Mouse (Mus musculus) inflammation-experienced regulatory T-cells, adult 6 months (primary cell): ENCODE data around the gene Sp2. TPM values are rescaled to one million over a fixed set of nuclear protein-coding genes. Genes with fewer than 3 reads are reported as not detected.

Source experiments
- ATAC-seq: one replicate; pipeline ENCODE4 v1.8.0; 2017
- polyA plus RNA-seq, 3 experiments: library from polyadenylated mRNA; unstranded; fragments of 100-300 nt; shearing (Covaris generic); gene quantifications; one replicate each; pipeline ENCODE4 v1.2.1; 2017

Sp2 gene
- polyA plus RNA-seq, 3 experiments from 2014 or later = 20.4 to 24.7 (median 20.9) TPM

DNA sequence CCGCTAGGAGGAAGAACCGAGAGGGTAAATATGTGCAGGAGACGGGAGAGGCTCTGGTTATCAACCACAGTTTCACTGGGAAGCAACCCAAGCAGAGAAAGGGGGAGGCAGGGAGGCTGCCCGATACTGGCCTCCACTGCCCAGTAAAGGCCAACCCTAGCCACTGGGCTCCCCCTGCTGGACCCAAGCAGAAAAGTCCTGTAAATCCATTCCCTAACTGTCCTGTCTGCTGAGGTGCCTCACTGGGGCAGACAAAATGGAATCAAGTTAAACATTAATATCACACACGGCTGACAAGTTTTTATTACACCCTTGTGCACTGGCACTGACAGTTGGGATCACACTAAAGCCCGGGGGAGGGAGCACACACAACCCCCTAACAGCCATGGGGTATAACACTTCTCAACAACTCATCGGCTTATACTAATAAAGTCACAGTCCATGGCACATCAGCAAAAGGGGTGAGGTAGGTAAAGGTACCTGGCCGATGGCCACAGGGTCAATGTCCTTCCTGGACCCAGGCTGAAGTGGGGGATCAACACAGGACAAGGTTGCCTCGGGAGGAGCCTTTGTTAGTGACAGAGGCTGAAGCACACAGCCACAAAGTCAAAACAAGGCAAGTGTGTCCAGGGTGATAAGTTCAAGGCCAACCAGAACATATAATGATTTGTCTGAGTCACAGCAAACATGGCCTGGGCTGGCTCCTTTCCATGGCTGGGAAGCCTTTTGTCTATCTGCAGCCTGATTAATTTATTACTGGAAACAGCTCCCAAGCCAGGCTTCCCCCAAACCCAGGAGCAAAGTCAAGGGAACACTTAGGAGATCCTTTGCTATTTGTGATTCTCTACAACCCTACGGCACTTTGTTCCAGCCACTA lies 45.0 kb downstream of the Sp2 start:
- ATAC-seq = no peak

GRCm38 (mm10) chr11:96935872-96936650 lies 46.7 kb downstream of the Sp2 start:
- ATAC-seq = no peak

DNA sequence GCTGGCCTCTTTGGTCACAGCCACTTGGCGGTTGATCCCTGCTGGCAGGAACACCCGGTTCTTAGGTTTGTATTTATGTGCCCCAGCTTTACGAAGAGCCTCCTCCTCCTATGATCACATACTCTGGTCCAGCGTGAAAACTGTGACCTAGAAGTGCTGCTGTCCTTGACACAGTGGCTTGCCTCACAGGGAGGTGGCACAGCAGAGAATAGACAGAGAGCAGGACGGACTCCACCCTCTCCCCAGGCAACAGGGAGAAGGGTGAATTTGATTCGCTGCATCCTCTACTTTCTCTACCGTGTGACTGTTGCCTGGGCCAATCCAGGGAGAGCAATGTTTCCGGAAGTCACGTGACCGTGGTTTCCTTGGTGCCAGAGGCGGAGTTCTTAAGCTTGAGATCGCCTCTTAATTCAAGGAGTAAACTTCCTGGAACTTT lies 47.8 kb downstream of the Sp2 start:
- no peak for ATAC-seq

- no peak for ATAC-seq
These were observed 49.0 kb downstream of the Sp2 start for GRCm38 (mm10) chr11:96933562-96934276.

- no peak for ATAC-seq
These were observed 51.3 kb downstream of the Sp2 start for GRCm38 (mm10) chr11:96931327-96932062.

DNA sequence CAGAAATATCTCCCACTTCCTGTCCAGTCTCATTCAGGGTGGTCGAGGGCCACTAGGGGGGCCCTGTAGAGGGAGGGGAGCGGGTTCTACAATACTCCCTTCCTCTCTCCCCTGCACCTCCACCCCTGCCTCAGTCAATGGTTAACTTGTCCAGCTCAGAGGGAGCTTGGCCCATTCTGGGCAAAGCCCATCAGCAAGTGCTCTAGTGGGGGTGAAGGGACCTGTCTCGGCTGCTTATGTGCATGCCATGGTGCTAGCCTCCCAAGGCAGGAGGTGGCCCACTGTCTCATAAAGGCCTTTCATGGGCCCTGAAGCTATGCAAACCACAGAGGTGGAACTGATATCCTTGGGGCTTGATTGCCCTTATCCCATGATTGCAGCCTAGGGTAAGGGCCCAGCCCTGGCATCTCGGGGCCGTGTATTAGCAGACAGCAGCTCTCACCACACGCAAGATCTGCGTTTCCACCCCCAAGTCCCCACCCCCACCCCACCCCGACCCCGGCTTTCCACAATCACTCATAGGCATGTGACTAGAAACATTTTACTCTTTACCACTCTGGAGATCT lies 52.9 kb downstream of the Sp2 start:
- ATAC-seq = no peak

DNA sequence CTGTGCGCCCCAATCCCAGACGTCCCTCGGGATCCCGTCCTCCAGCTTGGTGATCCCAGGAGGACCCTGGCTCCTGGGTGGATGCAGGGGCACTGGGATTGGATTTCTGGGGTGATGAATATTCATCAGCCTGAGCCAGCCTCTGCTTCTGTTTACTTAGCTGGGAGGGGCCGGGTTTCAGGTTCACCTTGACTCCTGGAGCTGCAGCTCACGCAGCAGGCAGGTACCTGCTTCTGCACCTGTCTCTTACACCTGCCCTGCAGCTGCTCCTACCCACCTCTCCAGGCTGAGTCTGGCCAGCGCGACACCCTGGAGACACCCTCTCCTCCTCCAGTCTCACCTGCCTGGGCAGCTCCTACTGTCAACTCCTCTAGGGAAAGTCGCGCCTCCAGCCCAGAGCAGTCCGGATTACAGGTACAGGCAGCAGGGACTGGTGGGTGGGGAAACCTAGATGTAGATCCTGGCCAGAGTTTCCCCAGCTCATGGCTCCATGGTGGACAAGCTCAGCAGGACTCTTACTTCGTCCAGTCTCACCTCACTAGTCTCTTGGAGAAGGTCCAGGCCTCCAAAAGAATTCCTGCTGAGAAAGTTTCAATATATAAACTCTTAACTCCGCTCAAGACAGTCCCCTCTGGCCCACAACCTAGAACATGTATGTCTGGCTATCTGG lies 53.5 kb downstream of the Sp2 start:
- ATAC-seq = no peak

DNA sequence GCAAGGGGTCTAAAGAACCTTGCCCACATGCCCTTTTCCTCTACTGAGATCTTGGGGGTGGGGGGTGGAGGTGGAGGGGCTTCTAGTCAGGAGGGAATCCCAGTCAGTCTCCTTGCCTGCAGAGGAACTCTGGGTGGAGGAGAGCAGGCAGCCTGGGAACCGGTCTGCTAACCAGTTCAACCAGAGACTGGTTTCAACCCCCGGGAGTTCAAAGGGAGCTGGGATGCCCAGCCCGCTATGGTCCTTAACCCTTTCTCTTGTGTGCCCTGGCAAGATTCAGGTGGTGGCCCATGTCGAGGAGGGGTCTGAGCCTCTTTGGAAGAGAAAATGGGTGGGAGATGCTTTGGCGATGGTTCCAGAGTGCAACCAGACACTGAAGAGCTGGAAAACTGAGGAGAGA lies 54.1 kb downstream of the Sp2 start:
- no peak for ATAC-seq

DNA sequence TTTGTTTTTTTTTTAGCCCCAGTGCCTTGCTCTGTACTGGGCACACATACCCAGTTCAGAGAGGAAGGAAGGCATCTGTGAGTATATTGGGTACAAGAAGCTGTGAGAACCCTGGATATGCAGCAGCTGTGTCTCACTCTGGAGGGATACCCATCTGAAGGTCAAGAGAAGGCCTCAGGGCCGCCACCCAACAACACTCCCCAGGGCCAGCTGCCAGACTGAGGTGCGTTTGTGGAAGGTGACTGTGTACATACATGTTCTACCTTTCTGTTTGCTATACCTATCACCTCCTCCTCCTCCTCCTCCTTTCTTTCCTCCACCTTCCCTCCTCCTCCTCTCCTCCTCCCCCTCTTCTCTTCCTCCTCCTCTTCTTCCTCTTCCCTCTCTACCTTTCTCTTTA lies 54.7 kb downstream of the Sp2 start, which contains the start of gene Prr15l:
TSS of gene Prr15l (plus strand) at position 17 of the 400 bp plus-strand sequence.
- no peak for ATAC-seq

GRCm38 (mm10) chr11:96926587-96926986 lies 56.2 kb downstream of the Sp2 start:
- ATAC-seq = no peak

DNA sequence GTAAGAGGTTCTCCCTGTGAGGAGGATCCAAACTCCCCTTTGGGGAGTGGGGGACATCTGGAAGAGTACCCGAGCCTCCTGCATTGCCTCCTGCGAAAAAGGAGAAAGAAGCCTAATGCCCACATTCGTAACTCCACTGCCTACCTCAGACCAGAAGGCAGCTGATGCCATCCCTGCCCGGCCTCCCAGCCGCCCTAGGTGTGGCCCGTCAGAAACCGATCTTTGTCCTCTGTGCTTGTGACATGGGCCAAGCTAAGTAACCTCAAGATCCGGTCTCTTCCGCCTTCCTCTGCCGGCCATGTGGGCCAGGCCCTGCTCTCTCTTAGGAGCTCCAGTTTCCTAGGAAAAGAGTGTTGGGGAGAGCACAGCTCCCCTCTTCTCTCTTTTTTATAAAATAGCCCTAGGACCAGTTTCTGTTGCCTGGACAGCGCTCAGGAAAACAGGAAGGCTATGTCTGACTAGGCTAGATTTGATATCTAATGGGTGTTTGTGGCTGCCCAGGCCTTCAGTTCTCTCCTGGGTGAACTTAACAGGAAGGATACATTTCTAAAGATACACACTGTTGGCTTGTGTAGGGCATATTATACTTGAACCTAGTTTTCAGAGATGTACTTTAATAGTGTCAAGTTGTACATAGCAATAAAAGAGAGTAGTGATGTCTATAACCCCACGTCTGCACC lies 57.1 kb downstream of the Sp2 start:
- ATAC-seq = no peak

- ATAC-seq = no peak
These were observed 57.9 kb downstream of the Sp2 start for GRCm38 (mm10) chr11:96924861-96925260.

GRCm38 (mm10) chr11:96919003-96919402 lies 63.8 kb downstream of the Sp2 start:
- no peak for ATAC-seq

DNA sequence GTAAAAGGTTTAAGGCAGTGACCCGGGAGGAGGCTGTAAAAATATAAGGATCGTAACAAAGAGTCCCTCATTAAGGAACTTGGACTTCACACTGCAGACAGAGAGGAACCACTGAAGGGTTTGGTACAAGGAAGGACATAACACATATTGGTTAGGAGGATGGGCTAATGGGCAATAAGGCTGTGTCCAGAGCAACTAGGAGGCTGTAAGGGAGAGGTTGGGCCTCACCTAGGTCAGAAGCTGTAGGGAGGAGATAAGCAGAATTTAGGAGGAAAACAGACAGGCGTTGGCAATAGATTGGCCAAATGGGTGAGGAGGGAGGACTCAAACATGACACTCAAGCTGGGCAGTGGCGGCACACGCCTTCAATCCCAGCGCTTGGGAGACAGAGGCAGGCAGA lies 65.3 kb downstream of the Sp2 start:
- ATAC-seq = no peak

GRCm38 (mm10) chr11:96916885-96917396 lies 65.8 kb downstream of the Sp2 start:
- no peak for ATAC-seq

GRCm38 (mm10) chr11:96916044-96916884 lies 66.5 kb downstream of the Sp2 start, which contains the start of gene Cdk5rap3:
TSS of gene Cdk5rap3 (minus strand) at chr11:96916496.
- ATAC-seq = peak; percentile 99

DNA sequence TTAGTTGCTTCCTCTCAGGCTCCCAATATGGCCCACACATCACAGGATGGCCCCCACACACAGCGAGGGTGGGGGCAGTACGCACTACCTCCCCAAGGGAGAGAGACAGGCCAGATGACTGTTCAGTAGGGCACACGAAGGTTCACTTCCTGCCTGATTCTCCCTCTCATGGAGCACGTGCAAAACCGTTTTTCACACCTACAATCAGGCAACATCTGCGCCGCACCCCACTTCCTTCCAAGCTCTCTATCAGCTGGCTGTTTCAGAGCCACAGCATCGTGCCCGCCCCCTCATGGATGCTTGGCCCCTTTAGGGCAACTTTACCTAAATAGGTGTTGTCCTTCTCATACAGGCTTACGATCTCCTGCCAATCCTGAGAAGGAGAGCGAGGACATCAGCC lies 70.1 kb downstream of the Sp2 start:
- ATAC-seq = no peak

DNA sequence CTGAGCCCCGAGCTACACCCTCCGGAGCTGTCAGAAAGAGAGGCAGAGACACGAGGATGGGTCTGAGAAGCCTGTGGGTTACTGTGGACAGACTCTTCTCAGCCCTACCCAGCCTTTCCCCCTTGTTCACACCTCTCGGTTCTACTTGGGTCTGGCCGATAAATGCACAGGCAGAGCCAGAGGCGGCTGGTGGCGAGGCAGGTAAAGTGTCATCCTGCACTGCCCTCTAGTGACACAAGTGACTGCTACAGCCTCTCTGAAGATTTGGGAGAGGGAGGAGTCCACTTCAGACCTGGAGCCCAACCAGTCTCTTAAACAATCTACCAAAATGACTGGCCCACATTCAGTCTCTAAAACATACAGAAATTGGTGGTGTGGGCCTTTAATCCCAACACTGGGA lies 72.8 kb downstream of the Sp2 start:
- ATAC-seq = peak; percentile 78

GRCm38 (mm10) chr11:96908594-96908993 lies 74.2 kb downstream of the Sp2 start:
- no peak for ATAC-seq
